Mouse (Mus musculus) ES-E14 (cell line): ENCODE results near the gene Ttf1.

Experiments used
- HCFC1 ChIP-seq: IDR thresholded peaks from 2 replicates; pipeline ENCODE4 v1.6.1; 2012; ENCODE audit warnings: low read length, inconsistent platforms, borderline replicate concordance; ENCODE audit not compliant: insufficient read depth
- MAFK ChIP-seq: IDR thresholded peaks from 2 replicates; pipeline ENCODE4 v1.6.1; 2014; ENCODE audit warnings: mild to moderate bottlenecking, low read depth, low read length, inconsistent platforms; ENCODE audit not compliant: insufficient read depth
- ZC3H11A ChIP-seq: IDR thresholded peaks from 2 replicates; pipeline ENCODE4 v1.6.1; 2012; ENCODE audit warnings: low read depth, mild to moderate bottlenecking, inconsistent platforms, low read length, borderline replicate concordance

DNA sequence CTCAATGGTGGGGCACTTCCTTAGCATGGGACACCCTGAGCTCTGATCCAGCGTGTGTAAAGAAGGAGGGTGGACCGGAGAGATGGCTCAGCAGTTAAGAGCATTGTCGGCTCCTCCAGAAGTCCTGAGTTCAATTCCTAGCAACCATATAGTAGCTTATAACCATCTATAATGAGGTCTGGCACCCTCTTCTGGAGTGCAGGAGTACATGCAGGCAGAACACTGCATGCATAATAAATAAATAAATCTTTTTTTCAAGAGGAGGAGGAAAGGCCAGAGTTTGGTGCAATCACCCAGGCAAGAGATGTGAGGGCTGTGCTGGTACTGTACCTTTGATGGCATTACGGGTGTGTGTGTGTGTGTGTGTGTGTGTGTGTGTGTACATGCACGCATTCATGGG lies 17.9 kb upstream of the Ttf1 start:
- TF ChIP-seq HCFC1 (no peak), ZC3H11A (no peak), MAFK (no peak)
